Mouse (Mus musculus) liver, embryonic 15.5 days (tissue): Measurements from ENCODE around the gene Atl3. TPM values are rescaled to one million over a fixed set of nuclear protein-coding genes. Genes with fewer than 3 reads are reported as not detected.
A peak's percentile ranks its signal among the peaks of the same experiment; 100 is the strongest.

ENCODE experiments used
- ATAC-seq: fragments of 200-750 bp; cut with Nextera tagmentation; 2 replicates; pipeline ENCODE4 v1.8.0; 2017; ENCODE audit warnings: moderate number of reproducible peaks, mild to moderate bottlenecking, moderate library complexity; ENCODE audit not compliant: insufficient read depth
- H3K27ac ChIP-seq: fragments of 300-500 bp; sonication (generic); replicated peaks from 2 replicates; pipeline ENCODE4 v1.5.1; 2015; ENCODE audit warnings: mild to moderate bottlenecking, inconsistent platforms
- H3K27me3 ChIP-seq: fragments of 300-500 bp; sonication (generic); 2 replicates; pipeline ENCODE4 v1.6.1; 2015; ENCODE audit warnings: mild to moderate bottlenecking, inconsistent platforms
- H3K36me3 ChIP-seq: fragments of 300-500 bp; sonication (generic); replicated peaks from 2 replicates; pipeline ENCODE4 v1.6.1; 2015; ENCODE audit warnings: moderate library complexity, mild to moderate bottlenecking, inconsistent platforms
- H3K4me1 ChIP-seq: fragments of 300-500 bp; sonication (generic); replicated peaks from 2 replicates; pipeline ENCODE4 v1.6.1; 2015; ENCODE audit warnings: inconsistent platforms
- H3K4me2 ChIP-seq: fragments of 300-500 bp; sonication (generic); 2 replicates; pipeline ENCODE4 v1.6.1; 2015; ENCODE audit warnings: moderate library complexity, mild to moderate bottlenecking, inconsistent platforms
- H3K4me3 ChIP-seq: fragments of 300-500 bp; sonication (generic); replicated peaks from 2 replicates; pipeline ENCODE4 v1.5.1; 2015; ENCODE audit warnings: mild to moderate bottlenecking, inconsistent platforms
- H3K9ac ChIP-seq: fragments of 300-500 bp; sonication (generic); 2 replicates; pipeline ENCODE4 v1.6.1; 2015; ENCODE audit warnings: moderate library complexity, mild to moderate bottlenecking, inconsistent platforms
- H3K9me3 ChIP-seq: fragments of 300-500 bp; sonication (generic); replicated peaks from 2 replicates; pipeline ENCODE4 v1.6.1; 2016; ENCODE audit warnings: inconsistent platforms
- WGBS: fragments of 180-500 bp; shearing (Covaris S2); methylation state at CpG from one replicate; pipeline ENCODE4 v1.1.7; 2015; ENCODE audit warnings: mixed read lengths; ENCODE audit not compliant: insufficient replicate concordance; 5-methylcytosine and 5-hydroxymethylcytosine counted together
- polyA plus RNA-seq: library from polyadenylated mRNA; unstranded; fragments of >200 nt; fragmentation: Nextera tagmentation; extraction: Ambion mirVana; gene quantifications from 2 replicates; pipeline ENCODE4 v1.2.1, GENCODE M21; 2015

Atl3 gene
- polyA plus RNA-seq, 1 experiment from 2014 or later, result 5.1 TPM

DNA sequence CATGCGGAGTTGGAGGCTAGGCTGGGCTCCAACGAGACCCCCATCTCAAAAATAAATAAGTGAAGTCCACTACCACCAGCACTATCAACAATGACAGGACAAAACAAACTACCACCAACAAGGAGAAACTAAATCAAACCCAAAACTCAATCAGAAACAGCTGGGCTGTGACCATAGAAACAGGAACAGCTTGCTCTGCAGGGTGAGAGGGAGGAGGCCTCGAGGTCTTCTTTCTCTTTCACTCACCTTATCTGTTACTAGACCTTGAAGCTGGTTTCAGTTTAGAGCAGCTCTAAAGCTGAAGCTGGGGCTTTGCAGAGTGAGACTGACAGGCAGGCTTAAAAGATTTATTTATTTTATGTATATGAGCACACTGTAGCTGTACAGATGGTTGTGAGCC is 67.6 kb downstream of the Atl3 start:
- 57% methylated on average over 3 of the region's 3 CpGs for WGBS
- Histone ChIP-seq H3K4me2 (no peak overlapping the region), H3K27me3 (no peaks in the 10 kb centered on the region), H3K4me1 (peaks cover 21% of the 10 kb centered on the region), H3K9ac (no peak overlapping the region), H3K9me3 (no peaks in the 10 kb centered on the region), H3K27ac (no peak overlapping the region), H3K36me3 (peaks cover 6% of the 10 kb centered on the region; the same call in 1 of the 2 replicates), H3K4me3 (no peak overlapping the region)
- no peak for ATAC-seq

DNA sequence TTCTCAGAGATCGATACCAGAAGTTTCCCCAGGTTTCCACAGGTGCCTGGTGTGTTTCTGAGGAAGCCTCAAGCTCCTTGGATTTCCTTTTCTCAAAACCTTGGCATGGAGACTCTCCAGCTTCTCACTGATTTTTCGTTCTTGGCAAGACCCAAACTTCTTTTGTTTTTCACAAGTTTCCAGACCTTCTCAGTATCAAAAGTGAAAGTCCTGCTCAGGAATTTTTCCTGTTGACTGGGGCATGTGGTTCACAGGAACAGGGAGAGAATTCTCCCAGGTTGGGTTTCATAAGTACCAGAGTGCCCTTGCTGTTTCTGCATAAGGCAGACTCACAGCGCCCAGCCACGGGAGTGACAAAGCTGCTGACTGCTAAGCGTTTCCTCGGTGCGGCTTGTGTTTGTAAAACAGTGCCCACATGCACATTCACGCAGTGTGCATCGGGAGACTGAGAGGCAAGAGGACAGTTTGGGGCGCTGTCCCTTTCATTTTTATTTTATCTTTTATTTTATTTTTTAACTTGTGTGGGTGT is 68.8 kb downstream of the Atl3 start:
- WGBS, result 83% methylated on average over 10 of the region's 10 CpGs
- no peak overlapping the region for H3K4me3 ChIP-seq
- peaks cover 6% of the 10 kb centered on the region; the same call in 1 of the 2 replicates for H3K36me3 ChIP-seq
- H3K27ac ChIP-seq, result no peak overlapping the region
- H3K4me2 ChIP-seq, result no peak overlapping the region
- H3K4me1 ChIP-seq, result peaks cover 10% of the 10 kb centered on the region; the same call in 1 of the 2 replicates
- H3K9me3 ChIP-seq, result no peaks in the 10 kb centered on the region
- no peaks in the 10 kb centered on the region for H3K27me3 ChIP-seq
- ATAC-seq, result no peak
- no peak overlapping the region for H3K9ac ChIP-seq

DNA sequence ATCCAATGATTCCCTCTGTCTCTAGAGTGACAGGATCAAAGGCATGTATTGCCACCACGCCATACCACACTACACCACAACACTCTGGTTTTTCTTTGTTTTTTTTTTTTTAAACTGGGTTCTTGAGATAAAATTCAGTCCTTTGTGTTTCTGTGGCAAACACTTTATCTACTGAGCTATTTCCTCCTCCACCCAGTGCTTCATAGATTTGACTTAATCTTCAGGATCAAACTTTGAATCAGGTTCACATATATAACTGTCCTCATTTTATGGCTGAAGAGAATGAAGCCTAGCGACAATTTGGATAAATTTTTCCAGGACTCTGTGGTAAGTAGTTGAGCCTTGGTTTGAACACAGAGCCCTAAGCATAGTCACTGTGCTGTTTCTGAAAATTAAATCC is 69.8 kb downstream of the Atl3 start:
- 41% methylated on average over 2 of the region's 2 CpGs for WGBS

DNA sequence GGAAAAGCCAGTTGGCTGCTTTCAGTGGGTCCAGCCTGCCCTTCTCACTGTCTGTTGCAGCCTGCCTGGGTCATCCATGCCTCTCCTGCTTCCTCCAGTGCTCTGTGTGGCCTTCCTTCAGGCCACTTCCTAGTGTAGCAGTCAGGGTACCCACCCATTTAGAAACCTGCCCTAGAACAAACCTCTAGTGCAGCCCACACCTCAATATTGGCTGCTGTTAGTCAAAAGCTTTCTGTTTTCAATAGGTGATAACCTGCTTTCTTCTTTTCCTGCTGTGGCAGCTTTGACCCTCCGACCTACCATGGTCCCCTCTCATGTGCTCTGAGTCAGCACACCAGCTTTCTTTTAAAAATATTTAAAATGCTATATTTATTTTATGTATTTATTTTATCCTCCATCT is 70.6 kb downstream of the Atl3 start:
- H3K36me3 ChIP-seq, result peaks cover 4% of the 10 kb centered on the region; the same call in 1 of the 2 replicates
- H3K9me3 ChIP-seq, result no peaks in the 10 kb centered on the region
- no peak overlapping the region for H3K4me3 ChIP-seq
- H3K9ac ChIP-seq, result no peak overlapping the region
- no peak for ATAC-seq
- no peak overlapping the region for H3K4me2 ChIP-seq
- 82% methylated on average over 1 of the region's 1 CpGs for WGBS
- 0 out of 2 replicates have a peak, but pooled peaks cover 4% of the 10 kb centered on the region for H3K4me1 ChIP-seq
- H3K27me3 ChIP-seq, result no peaks in the 10 kb centered on the region
- no peak overlapping the region for H3K27ac ChIP-seq

More for the DNA sequence above, 69.8 kb downstream of the Atl3 start:
- Histone ChIP-seq H3K36me3 (peaks cover 6% of the 10 kb centered on the region; the same call in 1 of the 2 replicates), H3K9me3 (no peaks in the 10 kb centered on the region), H3K4me2 (no peak overlapping the region), H3K27ac (no peak overlapping the region), H3K4me3 (no peak overlapping the region), H3K27me3 (no peaks in the 10 kb centered on the region), H3K4me1 (peaks cover 8% of the 10 kb centered on the region; the same call in 1 of the 2 replicates), H3K9ac (no peak overlapping the region)
- no peak for ATAC-seq

DNA sequence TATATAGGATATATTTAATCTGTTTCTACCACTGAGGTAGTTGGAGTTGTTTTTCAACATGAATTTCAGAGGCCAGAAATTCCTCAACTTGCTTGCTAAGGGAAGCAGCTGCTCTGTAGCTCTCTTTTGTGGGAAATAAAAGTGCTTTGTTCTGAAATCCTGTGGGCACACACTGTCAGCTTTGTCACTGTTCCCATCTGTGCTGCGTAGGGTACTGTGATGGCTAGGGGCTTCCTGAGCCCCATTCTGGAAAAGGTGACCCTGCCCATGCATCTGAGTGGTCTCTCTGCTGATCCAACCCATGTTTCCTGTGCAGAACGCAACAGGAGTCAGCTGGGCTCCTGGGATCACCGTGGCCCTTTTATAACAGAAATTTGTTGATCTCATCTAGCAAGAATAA is 73.0 kb downstream of the Atl3 start:
- H3K36me3 ChIP-seq, result no peaks in the 10 kb centered on the region
- H3K27me3 ChIP-seq, result no peaks in the 10 kb centered on the region
- WGBS, result 72% methylated on average over 3 of the region's 3 CpGs
- no peaks in the 10 kb centered on the region for H3K9me3 ChIP-seq
- 0 out of 2 replicates have a peak, but pooled peaks cover 4% of the 10 kb centered on the region for H3K4me1 ChIP-seq
- ATAC-seq, result no peak
- H3K9ac ChIP-seq, result no peak overlapping the region
- H3K27ac ChIP-seq, result no peak overlapping the region
- no peak overlapping the region for H3K4me3 ChIP-seq
- H3K4me2 ChIP-seq, result no peak overlapping the region

DNA sequence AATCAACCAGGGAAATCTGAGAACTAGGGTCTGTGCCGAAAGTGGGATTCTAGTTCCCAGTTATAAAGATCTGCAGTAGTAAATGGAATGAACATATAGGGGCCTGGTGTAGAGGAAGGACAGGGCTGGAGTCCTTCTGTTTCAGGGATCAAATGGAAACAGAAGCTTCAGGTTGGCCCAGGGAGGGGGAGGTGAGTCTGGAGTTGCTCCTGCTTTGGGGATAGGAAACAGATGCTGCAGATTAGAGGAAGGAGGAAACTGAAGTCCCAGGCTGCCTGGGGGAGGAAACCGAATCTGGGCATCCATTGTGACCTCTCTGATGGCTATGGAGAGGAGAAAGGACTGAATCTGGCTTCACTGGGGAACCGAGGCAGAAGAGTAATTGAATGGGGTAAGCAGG is 74.5 kb downstream of the Atl3 start:
- Histone ChIP-seq H3K27me3 (no peaks in the 10 kb centered on the region), H3K4me1 (0 out of 2 replicates have a peak, but pooled peaks cover 2% of the 10 kb centered on the region), H3K4me2 (no peak overlapping the region), H3K9ac (no peak overlapping the region), H3K9me3 (no peaks in the 10 kb centered on the region), H3K4me3 (no peak overlapping the region), H3K27ac (no peak overlapping the region), H3K36me3 (no peaks in the 10 kb centered on the region)
- WGBS, result 18% methylated on average over 3 of the region's 3 CpGs
- ATAC-seq, result no peak

DNA sequence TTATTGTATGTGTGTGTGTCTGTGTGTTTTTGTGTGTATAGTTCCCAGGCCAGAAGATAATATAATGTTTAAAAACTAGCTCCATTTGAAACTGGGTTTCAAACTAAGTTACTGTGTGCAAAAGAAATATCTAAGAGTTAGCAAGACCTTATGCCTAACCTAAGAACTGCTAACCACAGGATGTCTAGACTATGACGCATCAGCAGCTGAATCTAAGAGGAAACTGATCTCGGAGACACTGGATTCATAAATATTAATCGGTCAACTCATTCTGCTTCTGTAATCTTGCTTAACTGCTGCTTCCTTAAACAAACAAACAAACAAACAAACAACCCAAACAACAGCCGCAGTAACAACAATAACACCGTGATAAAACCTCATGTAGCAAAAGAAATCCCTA is 75.8 kb downstream of the Atl3 start:
- H3K9me3 ChIP-seq, result no peaks in the 10 kb centered on the region
- WGBS, result 42% methylated on average over 5 of the region's 5 CpGs
- H3K27ac ChIP-seq, result no peak overlapping the region
- no peak overlapping the region for H3K9ac ChIP-seq
- no peaks in the 10 kb centered on the region for H3K36me3 ChIP-seq
- H3K4me2 ChIP-seq, result no peak overlapping the region
- H3K4me1 ChIP-seq, result no peaks in the 10 kb centered on the region
- H3K4me3 ChIP-seq, result no peak overlapping the region
- no peaks in the 10 kb centered on the region for H3K27me3 ChIP-seq
- ATAC-seq, result no peak

DNA sequence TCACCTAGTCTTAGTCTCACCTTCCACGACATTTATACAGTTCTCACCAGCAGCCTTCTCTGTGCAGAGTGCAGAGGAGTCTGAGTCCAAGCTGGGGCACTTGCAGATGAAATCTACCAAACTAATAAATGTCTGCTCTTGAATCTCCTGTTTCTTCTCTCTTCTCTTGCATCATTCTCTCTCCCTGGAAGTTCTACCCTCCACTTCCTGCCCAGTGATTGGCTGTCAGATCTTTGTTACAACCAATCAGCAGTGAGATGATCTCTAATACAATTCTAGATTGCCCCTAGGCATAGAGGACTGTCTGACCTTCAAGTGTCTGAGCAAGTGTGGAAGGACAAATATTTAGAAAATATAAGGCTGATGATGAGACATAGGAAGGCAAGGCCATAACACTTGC is 82.3 kb downstream of the Atl3 start:
- H3K36me3 ChIP-seq, result peaks cover 23% of the 10 kb centered on the region
- ATAC-seq, result no peak
- H3K4me3 ChIP-seq, result no peak overlapping the region
- 85% methylated on average over 1 of the region's 1 CpGs for WGBS
- no peaks in the 10 kb centered on the region for H3K27me3 ChIP-seq
- no peak overlapping the region for H3K9ac ChIP-seq
- peaks cover 2% of the 10 kb centered on the region; the same call in 1 of the 2 replicates for H3K4me1 ChIP-seq
- no peak overlapping the region for H3K27ac ChIP-seq
- no peak overlapping the region for H3K4me2 ChIP-seq
- no peaks in the 10 kb centered on the region for H3K9me3 ChIP-seq

DNA sequence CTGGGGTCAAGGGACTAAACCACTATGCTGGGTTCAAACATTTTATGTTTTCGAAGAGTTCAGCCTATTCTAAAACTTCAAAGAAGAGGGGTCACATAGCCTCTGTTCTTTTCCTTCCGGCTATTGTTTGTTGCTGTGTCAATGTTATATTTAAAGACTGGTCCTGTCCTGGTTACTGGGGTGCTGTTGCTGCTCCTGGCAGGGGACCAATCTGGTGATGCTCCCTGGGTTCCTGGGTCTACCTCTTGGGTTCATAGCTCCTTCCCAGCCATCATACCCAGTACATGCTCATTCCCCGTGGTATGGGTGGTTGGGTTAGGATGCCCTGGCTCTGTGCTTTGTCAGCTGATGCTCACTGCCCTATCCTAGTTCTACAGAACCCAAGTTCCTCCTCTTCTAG is 83.9 kb downstream of the Atl3 start:
- H3K27me3 ChIP-seq, result no peaks in the 10 kb centered on the region
- no peak for ATAC-seq
- H3K9ac ChIP-seq, result no peak overlapping the region
- 62% methylated on average over 3 of the region's 3 CpGs for WGBS
- H3K4me2 ChIP-seq, result no peak overlapping the region
- H3K27ac ChIP-seq, result no peak overlapping the region
- H3K4me1 ChIP-seq, result peaks cover 8% of the 10 kb centered on the region; the same call in 1 of the 2 replicates
- H3K4me3 ChIP-seq, result no peak overlapping the region
- H3K36me3 ChIP-seq, result peaks cover 26% of the 10 kb centered on the region
- no peaks in the 10 kb centered on the region for H3K9me3 ChIP-seq

DNA sequence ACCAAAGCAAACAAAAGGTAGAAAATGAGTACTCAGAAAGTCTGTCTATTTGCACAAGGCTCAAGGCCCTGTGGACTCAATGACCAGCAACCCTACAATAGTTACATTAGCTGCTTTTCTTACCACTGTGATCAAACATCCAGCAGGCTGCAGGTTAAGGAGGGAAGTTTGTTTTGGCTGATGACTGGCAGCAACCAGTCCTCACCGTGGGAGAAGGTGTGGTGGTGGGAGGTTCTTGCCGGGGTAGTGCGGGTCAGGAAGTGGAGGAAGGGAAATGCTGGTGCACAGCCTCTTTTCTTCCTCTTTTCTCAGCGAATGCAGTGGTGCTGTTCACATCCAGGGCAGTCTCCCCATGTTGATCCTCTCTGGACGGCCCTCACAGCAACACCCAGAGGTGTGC is 87.2 kb downstream of the Atl3 start:
- no peaks in the 10 kb centered on the region for H3K27me3 ChIP-seq
- no peaks in the 10 kb centered on the region for H3K9me3 ChIP-seq
- H3K36me3 ChIP-seq, result peaks cover 28% of the 10 kb centered on the region
- peaks cover 8% of the 10 kb centered on the region; the same call in 1 of the 2 replicates for H3K4me1 ChIP-seq
- 18% methylated on average over 5 of the region's 5 CpGs for WGBS
- peak; percentile 43 for ATAC-seq
- no peak overlapping the region for H3K4me3 ChIP-seq
- H3K27ac ChIP-seq, result no peak overlapping the region; the same call in 1 of the 2 replicates
- H3K4me2 ChIP-seq, result no peak overlapping the region; the same call in 1 of the 2 replicates
- H3K9ac ChIP-seq, result no peak overlapping the region

DNA sequence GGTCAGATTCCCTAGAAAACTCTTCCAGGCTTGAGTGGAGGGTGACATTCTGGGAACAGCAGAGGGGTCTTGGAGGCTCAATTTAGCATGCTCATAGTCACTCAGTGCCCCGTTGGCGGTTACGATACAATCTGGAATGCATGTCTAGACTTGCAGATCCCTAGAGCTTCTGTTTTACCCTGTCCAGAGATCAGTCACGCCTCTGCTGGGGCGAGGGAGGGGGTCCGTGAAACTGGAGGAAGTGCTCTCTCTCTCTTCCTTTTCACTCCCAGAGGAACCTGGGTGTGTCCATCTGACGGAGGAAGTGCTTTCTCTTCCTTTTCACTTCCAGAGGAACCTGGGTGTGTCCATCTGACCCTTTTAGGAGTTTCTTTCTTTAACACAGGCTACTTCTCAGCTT is 89.3 kb downstream of the Atl3 start:
- Histone ChIP-seq H3K27ac (no peak overlapping the region), H3K27me3 (no peaks in the 10 kb centered on the region), H3K4me3 (no peak overlapping the region), H3K36me3 (peaks cover 41% of the 10 kb centered on the region), H3K9ac (no peak overlapping the region), H3K4me1 (peaks cover 8% of the 10 kb centered on the region; the same call in 1 of the 2 replicates), H3K4me2 (no peak overlapping the region), H3K9me3 (0 out of 2 replicates have a peak, but pooled peaks cover 2% of the 10 kb centered on the region)
- no peak for ATAC-seq
- 55% methylated on average over 7 of the region's 7 CpGs for WGBS

DNA sequence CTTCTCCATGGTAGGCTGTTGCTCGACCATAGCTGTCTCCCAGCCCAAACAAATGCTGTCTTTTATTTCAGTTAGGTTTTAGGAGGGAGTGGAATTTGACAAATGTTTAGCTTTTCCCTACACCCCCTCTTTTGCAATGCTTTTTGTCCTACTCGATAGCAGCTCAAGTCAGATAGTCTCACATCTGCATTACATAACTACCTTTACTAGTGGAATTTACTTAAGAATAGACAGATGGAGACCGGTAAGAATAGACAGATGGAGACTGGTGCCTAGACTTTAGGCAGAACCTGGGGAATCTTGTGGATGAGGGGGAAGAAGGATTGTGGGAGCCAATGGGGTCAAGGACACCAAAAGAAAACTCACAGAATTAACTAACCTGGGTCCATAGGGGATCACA is 89.8 kb downstream of the Atl3 start:
- H3K27me3 ChIP-seq, result no peaks in the 10 kb centered on the region
- no peak overlapping the region for H3K9ac ChIP-seq
- H3K4me2 ChIP-seq, result no peak overlapping the region
- 60% methylated on average over 3 of the region's 3 CpGs for WGBS
- H3K4me3 ChIP-seq, result no peak overlapping the region
- no peak overlapping the region for H3K27ac ChIP-seq
- H3K36me3 ChIP-seq, result peaks cover 43% of the 10 kb centered on the region
- H3K4me1 ChIP-seq, result peaks cover 8% of the 10 kb centered on the region; the same call in 1 of the 2 replicates
- ATAC-seq, result no peak
- 0 out of 2 replicates have a peak, but pooled peaks cover 3% of the 10 kb centered on the region for H3K9me3 ChIP-seq
